Mouse (Mus musculus): ENCODE measurements around the gene Lrtm2.

Lrtm2 gene

GRCm38 (mm10) chr6:119336124-119336523 lies 5.6 kb upstream of the Lrtm2 start:
- no peak for DNase-seq (ENCODE audit: low spot score)

GRCm38 (mm10) chr6:119333831-119334230 lies 3.3 kb upstream of the Lrtm2 start:
- no peak for DNase-seq (ENCODE audit: low spot score)

- no peak for DNase-seq (ENCODE audit: low spot score)
These were observed 2.6 kb upstream of the Lrtm2 start for GRCm38 (mm10) chr6:119333202-119333601.

- DNase-seq (ENCODE audit: low spot score), result no peak
These were observed 1.5 kb upstream of the Lrtm2 start for GRCm38 (mm10) chr6:119332111-119332510.

- DNase-seq (ENCODE audit: low spot score), result no peak
These were observed 630 bp downstream of the Lrtm2 start for GRCm38 (mm10) chr6:119329936-119330335.

- DNase-seq (ENCODE audit: low spot score), result no peak
These were observed 1.3 kb downstream of the Lrtm2 start for GRCm38 (mm10) chr6:119329215-119329714.

GRCm38 (mm10) chr6:119328521-119329115 lies 1.9 kb downstream of the Lrtm2 start:
- DNase-seq (ENCODE audit: low spot score), result no peak

GRCm38 (mm10) chr6:119326541-119326940 lies 4.0 kb downstream of the Lrtm2 start:
- no peak for DNase-seq (ENCODE audit: low spot score)

- no peak for DNase-seq (ENCODE audit: low spot score)
These were observed 4.6 kb downstream of the Lrtm2 start for GRCm38 (mm10) chr6:119325978-119326377.

GRCm38 (mm10) chr6:119324776-119325175 lies 5.8 kb downstream of the Lrtm2 start:
- no peak for DNase-seq (ENCODE audit: low spot score)

- DNase-seq (ENCODE audit: low spot score), result no peak
These were observed 8.8 kb downstream of the Lrtm2 start for GRCm38 (mm10) chr6:119321752-119322151.

GRCm38 (mm10) chr6:119320481-119320880 lies 10.1 kb downstream of the Lrtm2 start:
- no peak for DNase-seq (ENCODE audit: low spot score)

GRCm38 (mm10) chr6:119319358-119319757 lies 11.2 kb downstream of the Lrtm2 start:
- DNase-seq (ENCODE audit: low spot score), result no peak

GRCm38 (mm10) chr6:119318732-119319131 lies 11.8 kb downstream of the Lrtm2 start:
- no peak for DNase-seq (ENCODE audit: low spot score)

- DNase-seq (ENCODE audit: low spot score), result no peak
These were observed 15.7 kb downstream of the Lrtm2 start for GRCm38 (mm10) chr6:119314751-119315476.

GRCm38 (mm10) chr6:119313588-119314375 lies 16.8 kb downstream of the Lrtm2 start:
- DNase-seq (ENCODE audit: low spot score), result no peak

- DNase-seq (ENCODE audit: low spot score), result no peak
These were observed 17.5 kb downstream of the Lrtm2 start for GRCm38 (mm10) chr6:119313096-119313495.

- DNase-seq (ENCODE audit: low spot score), result no peak
These were observed 18.2 kb downstream of the Lrtm2 start for GRCm38 (mm10) chr6:119312381-119312780.

- DNase-seq (ENCODE audit: low spot score), result no peak
These were observed 20.4 kb downstream of the Lrtm2 start for GRCm38 (mm10) chr6:119310176-119310575.

GRCm38 (mm10) chr6:119307867-119308413 lies 22.6 kb downstream of the Lrtm2 start:
- DNase-seq (ENCODE audit: low spot score), result no peak

GRCm38 (mm10) chr6:119303331-119303730 lies 27.2 kb downstream of the Lrtm2 start:
- no peak for DNase-seq (ENCODE audit: low spot score)

GRCm38 (mm10) chr6:119301310-119301709 lies 29.3 kb downstream of the Lrtm2 start:
- DNase-seq (ENCODE audit: low spot score), result no peak
